Mouse (Mus musculus): ENCODE data around the gene Zfp607b. TPM values are rescaled to one million over a fixed set of nuclear protein-coding genes. Genes with fewer than 3 reads are reported as not detected.

The Zfp607b gene
- under 1 TPM; 0.44 to 0.60 TPM for total RNA-seq (2021)

DNA sequence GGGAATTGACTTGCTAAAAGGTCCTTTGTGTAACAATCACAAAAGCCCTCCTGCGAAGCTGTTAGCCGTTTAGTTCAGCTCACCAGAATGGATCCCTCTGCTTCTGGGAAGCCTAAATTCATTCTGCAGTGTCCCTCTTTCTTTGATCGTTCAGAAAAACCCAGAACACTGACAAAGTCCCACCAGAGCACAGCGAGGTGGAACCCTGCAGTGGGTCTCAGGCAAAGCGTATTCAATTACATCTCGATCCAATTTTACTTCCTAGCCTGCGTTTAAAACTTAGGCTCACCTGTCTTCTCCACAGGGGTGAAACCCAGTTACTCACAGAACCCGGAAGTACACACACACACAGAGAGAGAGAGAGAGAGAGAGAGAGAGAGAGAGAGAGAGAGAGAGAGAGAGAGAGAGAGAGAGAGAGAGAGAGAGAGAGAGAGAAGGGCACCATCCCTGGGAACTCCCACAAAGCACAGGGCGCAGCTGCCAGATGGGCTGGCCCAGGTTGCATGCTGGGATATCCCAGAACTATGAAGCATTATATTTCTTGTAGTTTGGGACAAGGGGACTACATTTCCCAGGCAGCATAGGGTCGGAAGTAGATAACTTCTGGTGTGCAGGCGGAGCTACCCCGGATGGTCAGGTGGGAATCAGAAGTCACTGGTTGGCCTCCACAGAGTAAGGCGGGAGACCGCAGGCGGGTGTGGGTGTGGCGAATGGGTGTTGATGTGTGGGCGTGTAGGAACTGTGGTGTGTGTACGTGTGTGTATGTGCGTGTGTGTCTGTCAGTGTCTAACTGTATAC, at the start of gene Zfp607b:
TSS of gene Zfp607b (plus strand) at position 526 of the 798 bp plus-strand sequence.
- peak; percentile 82 to 84 for DNase-seq
- intact Hi-C loops (cut with DNase I) = loop anchor here (5.0 to 10.0 kb wide), 3 partner anchors 97 to 354 kb away; partner anchors contain the start of genes Akt2 and Ltbp4

DNA sequence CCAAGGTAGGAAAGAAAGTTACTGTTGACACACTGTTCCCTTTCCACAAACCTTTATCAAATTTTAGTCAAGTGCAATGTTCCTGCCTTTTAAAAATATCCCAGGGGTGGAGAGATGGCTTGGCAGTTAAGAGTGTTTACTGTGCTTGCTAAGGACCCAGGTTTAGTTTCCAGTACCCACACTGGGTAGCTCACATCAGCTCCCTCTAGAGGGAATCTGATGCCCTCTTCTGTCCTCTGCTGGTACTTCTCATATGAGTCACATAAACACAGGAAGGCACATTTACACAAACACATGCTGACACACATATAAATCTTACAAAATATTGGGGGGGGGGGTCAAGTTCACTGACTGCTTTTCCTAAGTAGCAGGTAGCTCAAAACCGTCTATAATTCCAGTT, 44.7 kb upstream of the Zfp607b start:
- intact Hi-C loops (cut with DNase I) = no loop called here
- DNase-seq = no peak

DNA sequence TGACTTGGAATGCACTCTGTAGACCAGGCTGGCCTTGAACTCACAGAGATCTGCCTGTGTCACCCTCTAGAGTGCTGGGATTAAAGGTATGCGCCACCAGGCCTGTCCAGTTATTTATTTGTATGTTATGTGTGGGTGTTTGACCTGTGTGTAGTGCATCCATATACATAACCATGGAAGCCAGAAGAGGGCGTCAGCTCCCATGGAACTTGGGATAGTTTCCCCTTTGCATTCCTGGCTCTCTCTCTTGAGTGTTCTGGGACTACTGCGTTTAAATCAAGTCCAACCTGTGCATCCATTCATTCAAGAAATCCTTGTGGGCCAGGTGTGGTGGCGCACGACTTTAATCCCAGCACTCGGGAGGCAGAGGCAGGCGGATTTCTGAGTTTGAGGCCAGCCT, 42.6 kb upstream of the Zfp607b start:
- intact Hi-C loops (cut with DNase I) = no loop called here
- DNase-seq = no peak

DNA sequence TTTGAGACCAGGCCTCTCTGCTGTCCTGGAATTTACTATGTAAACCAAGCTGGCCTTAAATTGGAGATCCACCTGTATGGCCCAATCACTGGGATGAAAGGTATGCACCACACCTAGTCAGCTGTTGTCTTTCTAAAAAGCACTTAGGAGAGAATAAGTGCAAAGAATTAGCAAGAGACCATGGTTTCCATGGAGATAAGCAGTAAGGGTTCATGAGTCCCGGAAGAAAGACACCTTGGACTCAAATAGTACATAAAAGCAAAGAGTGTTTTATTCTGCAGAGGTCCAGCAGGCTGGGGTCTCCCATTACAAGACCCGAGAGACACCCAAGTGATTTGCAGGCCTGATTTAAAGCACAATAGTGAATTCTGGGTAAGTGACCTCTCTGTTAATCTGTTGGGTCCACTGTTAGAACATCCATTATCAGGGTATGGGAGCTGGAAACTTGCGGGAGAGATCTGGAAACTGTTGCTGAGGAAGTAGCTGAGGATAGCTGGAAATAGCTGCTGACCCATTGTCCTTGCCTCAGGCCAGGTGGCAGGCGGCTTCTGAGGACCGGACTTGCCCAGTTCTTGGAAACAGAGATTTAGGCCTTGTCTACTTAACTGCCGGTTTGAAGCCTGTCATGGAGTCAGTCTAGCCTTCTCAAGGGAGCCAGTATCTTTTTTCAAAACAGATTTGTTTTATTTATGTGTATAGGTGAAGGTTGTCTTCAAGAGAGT, 41.7 kb upstream of the Zfp607b start:
- intact Hi-C loops (cut with DNase I) = no loop called here
- no peak for DNase-seq

DNA sequence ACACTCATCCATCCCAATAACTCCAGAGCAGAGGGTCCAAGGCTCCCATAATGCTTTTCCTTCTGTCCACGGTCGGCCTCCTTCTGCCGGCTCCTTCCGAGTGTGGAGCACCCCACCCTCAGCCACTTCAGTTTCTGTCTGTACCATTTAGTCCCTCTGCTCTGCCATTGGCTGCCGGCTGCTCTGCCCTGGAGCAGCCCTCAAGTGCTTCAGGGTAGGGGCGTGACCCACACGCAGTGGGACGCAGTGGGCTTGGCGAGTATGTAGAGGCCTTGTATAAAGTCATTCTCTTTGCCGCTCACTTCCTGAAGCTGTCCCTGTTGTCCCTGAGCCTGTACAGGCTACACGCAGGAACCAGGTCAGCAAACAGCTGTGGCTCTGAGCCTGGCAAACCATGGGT, 39.4 kb upstream of the Zfp607b start:
- intact Hi-C loops (cut with DNase I) = loop anchor here (5.0 kb wide), 1 partner anchor 72 kb away; no protein-coding TSS in a partner anchor
- DNase-seq = no peak

DNA sequence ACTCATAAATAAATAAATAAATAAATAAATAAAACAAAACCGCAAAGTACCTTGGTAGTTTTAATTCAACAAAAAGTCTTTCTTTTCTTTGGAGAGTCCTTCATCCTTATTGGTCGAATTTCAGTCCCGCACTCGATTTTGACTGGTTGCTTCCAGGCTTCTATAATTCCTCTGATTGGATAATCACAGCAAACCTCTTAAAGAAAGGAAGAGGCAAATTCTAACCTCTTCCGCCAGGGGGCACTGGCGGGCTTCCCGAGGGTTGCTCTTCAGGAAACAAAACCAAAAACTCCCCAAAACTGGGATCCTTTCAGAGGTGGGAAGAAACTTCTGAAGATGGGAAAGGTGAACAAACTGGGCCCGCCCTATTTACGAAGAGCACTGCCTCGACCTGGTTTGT, 38.2 kb upstream of the Zfp607b start:
- peak; percentile 69 to 72 for DNase-seq
- intact Hi-C loops (cut with DNase I) = loop anchor here (1.0 to 5.0 kb wide), 3 partner anchors 34 to 74 kb away; no protein-coding TSS in a partner anchor

DNA sequence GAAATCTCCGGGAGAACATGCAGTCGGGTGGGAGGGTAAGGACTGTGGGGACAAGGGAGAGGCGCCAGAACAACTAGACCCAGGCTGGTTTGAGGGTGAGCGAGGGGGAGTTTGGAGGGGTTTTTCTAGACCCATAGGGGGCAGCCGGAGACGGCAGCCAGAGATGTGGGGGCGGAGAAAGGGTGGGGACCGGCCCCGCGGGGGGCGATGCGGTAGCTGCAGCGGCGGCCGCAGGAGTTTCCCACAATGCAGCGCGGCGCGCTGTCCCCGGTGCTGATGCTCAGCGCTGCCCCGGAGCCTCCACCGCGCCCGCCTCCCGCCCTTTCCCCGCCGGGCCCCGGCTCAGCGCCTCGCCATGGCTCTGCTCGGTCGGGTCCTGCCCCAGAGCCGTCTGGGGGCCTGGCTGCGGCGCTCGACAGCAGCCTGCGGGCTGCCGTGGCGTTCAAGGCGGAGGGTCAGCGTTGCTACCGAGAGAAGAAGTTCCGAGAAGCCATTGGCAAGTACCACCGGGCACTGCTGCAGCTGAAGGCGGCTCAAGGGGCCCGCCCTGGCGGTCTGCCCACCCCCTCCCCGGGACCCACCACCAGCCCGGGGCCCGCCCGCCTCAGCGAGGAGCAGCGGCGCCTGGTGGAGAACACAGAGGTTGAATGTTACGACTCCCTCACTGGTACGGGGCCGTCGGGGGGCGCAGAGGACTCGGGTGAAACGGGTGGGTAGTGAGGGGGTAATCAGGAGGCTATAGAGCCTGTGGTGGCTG, 35.3 kb upstream of the Zfp607b start, which contains the start of gene Ttc9b:
TSS of gene Ttc9b (plus strand) at position 235 of the 757 bp plus-strand sequence.
- DNase-seq = peak; percentile 22 to 29
- intact Hi-C loops (cut with DNase I) = loop anchor here (5.0 kb wide), 1 partner anchor 77 kb away; no protein-coding TSS in a partner anchor

DNA sequence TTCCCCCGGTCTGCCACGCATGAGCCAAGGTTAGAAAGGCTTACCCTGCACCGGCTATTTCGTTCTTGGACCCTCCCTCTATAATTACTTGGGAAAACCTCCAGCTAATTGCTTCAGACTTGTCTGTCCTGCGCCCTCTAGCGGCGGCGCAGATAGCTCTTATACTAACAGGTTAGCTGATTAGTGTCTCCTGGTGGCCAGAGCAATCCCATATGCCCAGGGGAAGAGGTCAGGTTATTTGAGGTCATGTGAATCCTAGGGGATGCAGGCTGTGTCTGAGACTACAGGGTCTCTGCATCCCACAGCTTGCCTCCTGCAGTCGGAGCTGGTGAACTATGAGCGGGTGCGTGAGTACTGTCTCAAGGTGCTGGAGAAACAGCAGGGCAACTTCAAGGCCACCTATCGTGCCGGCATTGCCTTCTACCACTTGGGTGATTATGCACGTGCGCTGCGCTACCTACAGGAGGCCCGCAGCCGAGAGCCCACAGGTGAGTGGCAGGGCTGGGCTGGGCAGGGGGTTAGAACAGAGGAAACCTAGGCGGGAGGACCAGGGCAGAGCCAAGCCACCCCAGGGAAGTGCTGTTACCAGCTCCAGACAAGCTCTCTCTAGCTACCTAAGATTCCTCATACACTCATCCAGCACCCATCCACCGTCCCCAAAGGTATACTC, 34.4 kb upstream of the Zfp607b start:
- intact Hi-C loops (cut with DNase I) = loop anchor here (5.0 kb wide), 1 partner anchor 77 kb away; no protein-coding TSS in a partner anchor

DNA sequence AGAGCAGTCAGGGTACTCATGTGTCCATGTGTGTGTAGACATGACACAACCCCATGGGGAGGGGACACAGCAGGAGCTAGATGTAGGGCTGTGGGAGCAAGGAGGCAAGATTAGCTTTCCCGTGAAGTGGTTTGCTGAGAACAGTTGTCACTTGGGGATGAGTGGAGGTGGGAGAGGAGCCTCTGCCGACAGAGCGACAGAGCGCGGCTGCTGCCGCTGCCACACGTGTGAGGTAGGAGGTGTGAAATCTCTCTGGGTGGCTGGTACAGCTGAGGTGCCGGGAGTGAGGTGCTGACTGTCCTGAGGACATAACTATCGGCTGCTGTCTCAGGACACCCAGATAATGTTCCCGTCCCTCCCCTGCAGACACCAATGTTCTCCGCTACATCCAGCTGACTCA, 33.6 kb upstream of the Zfp607b start:
- intact Hi-C loops (cut with DNase I) = no loop called here
- no peak for DNase-seq

More for the DNA sequence above, 34.4 kb upstream of the Zfp607b start:
- peak in 1 of 2 experiments; percentile 32 for DNase-seq

DNA sequence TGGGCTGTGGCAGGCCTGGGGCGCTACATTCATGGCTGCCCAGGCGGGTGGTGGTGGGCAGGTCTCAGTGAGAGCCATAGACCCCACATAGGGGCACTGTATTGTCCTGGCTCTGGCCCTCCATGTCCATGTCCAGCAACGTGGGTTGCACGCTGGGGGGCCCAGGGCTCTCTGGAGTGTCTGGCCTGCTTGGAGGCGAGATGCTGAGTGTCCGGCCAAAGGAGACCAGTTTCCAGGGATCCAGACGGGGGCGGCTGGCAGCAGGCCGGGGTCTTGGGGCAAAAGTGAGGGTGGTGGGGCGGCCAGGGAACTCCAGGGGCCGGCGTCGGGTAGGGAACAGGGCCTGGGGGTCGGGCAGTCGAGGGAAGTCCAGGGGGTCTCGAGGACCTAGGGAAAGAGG, 32.5 kb upstream of the Zfp607b start:
- intact Hi-C loops (cut with DNase I) = no loop called here
- DNase-seq = no peak

DNA sequence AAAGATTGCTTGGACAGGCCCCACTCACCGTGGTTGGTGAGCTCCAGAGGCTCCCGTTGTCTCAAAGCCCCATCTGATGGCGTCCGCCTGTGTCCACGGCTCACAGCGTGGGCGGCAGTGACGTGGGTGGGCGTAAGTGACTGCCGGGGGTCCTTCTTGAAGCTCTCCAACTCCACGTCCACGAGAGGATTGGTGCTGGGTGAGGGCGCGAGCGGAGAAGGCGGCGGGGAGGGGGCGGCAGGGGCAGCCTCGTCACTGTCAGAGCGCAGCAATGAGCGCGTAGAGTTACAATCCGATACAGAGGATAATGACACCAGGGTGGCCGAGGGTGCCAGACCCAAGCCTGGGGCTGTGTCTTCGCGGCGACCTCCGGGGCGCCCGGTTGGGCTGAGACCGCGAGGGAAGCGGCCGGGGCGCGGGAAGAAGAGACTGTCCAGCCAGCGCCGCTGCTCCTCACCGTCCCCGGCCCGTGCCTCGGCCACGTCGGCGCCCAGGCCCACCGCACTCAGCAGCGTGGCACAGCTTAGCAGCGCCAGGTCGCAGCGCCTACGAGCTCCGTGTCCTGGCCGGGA, 31.2 kb upstream of the Zfp607b start:
- intact Hi-C loops (cut with DNase I) = no loop called here
- no peak for DNase-seq

DNA sequence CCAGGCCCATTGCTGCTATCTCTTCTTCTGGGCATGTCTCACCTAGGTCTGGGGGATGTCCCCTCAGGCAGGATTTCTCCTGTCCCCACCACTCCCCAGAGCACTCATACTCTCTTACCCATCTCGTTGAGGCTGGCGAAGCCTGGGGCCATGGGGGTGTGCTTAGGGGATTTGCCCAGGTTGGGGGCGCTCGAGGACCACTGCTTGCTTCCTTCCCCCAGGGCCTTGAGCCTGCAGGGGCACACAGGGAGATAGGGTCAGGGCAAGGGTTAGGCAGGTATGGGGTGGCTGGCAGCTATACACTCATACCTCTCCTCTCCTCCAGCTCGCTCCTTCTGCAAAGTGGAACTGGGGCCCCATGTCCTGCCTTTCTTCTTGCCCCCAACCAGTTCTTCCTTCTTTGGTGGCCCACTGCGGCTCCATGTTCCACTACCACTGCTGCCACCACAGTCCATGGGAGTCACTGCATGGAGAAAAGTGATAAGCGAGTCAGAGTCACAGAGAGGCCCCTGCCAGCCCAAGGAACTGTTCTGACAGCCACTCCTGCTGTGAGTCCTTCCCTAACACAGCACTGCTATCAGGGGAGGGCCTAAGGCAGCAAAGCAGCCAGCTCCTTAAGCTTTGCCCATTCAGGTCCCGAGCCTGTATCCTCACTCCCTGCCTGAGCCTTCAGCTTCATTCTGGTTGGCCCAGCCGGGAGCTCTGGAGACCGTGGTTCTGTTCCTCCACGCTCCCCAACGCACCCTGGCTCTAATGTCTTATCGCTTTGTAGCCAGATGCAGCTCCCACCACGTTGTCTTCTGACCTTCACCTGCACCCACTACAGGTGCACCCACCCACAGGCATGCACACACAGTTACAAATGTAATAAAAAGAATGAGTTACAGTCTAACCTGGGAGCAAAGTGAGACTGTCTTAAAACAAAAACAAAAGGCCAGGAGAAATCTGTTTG, 30.2 kb upstream of the Zfp607b start:
- DNase-seq = no peak
- intact Hi-C loops (cut with DNase I) = no loop called here

DNA sequence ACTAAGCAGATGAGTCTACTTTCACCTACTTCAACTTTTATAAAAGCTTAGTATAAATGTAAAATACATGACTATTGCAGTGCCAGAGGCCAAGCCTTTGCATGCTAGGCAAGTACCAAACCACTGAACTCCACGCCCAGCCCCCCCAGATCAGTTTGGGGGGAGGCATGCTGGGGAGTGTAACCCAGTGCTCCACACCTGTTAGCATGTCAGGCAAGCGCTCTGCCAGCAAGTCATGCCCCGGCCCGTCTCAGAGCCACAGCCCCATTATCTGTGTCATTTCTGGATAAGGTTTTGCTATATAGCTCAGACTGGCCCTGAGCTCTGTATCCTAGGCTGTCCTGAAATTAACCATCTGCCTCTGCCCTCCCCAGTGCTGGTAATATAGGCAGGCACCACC, 27.1 kb upstream of the Zfp607b start:
- intact Hi-C loops (cut with DNase I) = no loop called here
- DNase-seq = no peak

DNA sequence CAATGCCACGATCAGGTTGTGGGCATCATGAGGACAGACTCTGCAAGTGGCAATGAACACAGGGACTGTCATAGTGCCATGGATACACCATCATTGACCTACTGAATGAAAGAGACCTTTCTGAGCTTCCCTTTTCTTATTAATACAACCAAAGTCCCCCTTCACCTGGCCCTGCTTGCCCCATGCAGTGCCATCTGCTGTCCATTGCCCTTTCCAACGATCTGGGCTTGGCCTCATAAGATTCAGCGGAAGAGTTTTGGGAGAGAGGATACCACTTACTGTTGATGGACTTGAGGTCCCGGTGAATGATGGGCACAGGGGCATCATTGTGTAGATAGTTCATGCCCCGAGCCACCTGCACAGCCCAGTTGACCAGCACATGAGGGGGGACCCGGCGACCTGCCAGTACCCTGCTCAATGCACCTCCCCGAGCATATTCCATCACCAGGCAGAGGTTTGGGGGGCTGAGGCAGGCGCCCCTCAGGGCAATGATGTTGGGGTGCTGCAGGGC, 16.0 kb upstream of the Zfp607b start:
- DNase-seq = no peak
- intact Hi-C loops (cut with DNase I) = loop anchor here (5.0 kb wide), 1 partner anchor 316 kb away; the partner anchor contains the start of genes Gm20479 and Shkbp1

DNA sequence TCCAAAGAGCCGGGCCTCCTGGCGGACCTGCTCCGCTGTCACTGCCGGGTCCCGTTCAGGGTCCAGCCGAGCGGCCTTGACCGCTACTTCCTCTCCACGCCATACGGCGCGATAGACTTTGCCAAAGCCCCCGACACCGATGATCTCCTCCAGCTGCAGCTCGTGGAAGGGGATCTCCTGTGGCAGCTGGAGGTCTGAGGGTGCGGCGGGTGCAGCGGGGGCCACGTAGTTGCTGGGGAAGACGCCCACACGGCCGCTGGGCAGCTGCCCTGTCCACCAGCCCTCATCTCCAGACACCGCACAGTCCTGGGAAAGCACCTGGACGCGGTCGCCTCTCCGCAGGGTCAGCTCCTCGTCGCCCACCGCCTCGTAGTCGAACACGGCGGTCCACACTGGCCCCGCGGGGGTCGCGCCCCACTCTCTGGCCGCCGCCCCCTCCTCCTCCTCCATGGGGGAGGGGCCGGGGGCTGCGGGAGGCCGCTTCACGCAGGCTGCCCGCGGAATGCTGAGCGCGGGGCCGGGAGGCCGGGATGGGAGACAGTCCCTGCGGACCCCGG, 15.5 kb upstream of the Zfp607b start:
- intact Hi-C loops (cut with DNase I) = loop anchor here (5.0 kb wide), 1 partner anchor 316 kb away; the partner anchor contains the start of genes Gm20479 and Shkbp1
- DNase-seq = peak; percentile 8 to 24

DNA sequence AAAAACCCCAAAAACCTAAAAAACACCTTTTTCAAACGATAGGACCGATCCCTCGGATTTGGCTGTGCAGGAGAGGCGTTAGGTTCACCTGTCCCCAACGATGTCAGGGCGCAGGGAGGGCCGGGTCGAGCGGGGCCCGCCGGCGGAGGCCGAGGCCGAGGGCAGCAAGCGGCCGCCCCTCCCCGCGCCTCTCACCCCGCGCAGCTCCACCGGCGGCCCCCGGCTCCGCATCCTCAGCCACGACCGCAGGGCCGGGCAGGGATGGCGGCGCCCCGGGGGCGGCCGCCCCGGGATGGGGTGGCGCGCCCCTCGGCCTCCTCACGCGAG, 15.0 kb upstream of the Zfp607b start:
- intact Hi-C loops (cut with DNase I) = loop anchor here (5.0 kb wide), 1 partner anchor 317 kb away; the partner anchor contains the start of genes Gm20479 and Shkbp1
- no peak for DNase-seq

DNA sequence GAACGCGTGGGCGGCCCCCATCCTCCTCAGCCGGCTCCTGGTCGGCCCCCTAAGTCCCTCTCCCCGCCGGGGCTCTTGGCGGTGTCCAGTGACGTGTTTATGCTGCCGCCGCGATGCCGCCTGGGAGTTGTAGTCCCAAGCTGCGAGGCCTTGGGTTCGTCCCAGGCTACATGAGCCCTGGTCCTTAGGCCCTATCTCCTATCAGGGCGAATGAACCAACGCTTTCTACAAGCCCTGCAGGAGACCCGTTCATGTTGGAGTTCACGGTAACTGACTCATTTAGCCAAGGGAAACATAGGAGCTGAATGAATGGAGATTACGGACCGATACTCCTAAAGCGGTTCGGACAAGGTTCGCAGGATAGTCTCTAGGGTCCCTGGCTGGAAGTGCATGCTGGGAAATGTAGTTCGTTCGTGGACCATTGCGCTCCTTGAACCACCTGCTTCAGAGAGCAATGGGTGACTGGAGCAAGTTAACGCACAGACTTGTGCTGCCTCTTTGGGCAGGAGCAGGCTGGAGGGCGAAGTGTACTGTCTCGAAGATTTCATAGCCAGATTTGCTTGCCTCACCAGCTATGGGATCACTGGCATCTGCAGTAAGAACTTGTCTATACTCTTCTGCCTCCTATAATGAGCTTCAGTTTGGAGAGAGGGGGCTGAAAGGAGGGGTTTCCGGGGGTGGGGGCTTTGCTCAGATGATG, 14.5 kb upstream of the Zfp607b start, which contains the start of gene Map3k10:
TSS of gene Map3k10 (minus strand) at position 77 of the 700 bp plus-strand sequence.
- intact Hi-C loops (cut with DNase I) = loop anchor here (5.0 kb wide), 1 partner anchor 317 kb away; the partner anchor contains the start of genes Gm20479 and Shkbp1
- DNase-seq = peak; percentile 95 to 96

Data from heart, postnatal 36 days (tissue).